Mouse (Mus musculus) heart, adult 8-10 months (tissue): ENCODE data around the gene Prkn. TPM values are rescaled to one million over a fixed set of nuclear protein-coding genes. Genes with fewer than 3 reads are reported as not detected.
A peak's percentile ranks its signal among the peaks of the same experiment; 100 is the strongest.

Experiments used
- DNase-seq: peaks from one replicate; pipeline ENCODE4 v3.0.0; 2022; ENCODE audit warnings: low spot score
- total RNA-seq, 4 experiments: library from RNA; stranded (reverse); gene quantifications; 2 replicates each; pipeline ENCODE4 v1.2.4; 2022

Prkn gene
- total RNA-seq, 4 experiments from 2014 or later = 12.6 to 16.3 (median 15.2) TPM

DNA sequence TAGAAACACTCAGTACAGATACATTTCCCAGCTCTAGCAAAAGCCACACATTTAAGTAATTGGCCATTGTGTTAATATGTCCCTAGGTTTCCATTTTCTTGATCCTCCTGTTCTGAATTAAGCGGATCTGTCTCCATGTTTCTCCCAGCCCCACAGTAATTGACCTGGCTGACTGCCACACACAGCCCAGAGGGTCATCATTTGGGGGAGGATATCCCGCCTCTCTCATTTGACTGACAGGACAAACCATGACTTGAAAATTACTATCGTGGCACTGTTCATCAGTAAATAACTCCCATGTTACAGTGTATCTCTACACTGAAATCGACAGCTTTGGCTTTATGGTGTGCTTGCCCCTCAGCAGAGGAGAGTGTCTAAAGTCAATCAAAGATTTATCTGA is 146.9 kb downstream of the Prkn start:
- DNase-seq = no peak

DNA sequence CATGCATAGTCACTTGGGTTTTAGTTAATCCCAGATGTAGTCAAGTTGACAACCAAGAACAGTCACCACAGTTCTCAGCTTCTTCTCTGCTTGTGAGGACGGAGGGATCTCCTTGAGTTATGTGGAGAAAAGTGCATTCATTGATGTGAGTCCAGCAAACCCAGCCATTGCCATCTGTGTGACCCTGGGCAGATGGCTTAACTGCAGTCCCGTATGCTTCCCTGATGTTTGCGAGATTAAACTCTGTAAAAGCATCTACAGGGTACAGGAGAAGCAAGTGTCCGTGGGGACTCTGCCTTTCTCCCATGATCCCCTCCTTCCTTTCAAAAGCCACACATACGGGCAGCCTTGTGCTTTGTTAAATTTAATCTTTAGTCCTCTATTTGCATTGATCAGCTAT is 157.1 kb downstream of the Prkn start:
- no peak for DNase-seq

DNA sequence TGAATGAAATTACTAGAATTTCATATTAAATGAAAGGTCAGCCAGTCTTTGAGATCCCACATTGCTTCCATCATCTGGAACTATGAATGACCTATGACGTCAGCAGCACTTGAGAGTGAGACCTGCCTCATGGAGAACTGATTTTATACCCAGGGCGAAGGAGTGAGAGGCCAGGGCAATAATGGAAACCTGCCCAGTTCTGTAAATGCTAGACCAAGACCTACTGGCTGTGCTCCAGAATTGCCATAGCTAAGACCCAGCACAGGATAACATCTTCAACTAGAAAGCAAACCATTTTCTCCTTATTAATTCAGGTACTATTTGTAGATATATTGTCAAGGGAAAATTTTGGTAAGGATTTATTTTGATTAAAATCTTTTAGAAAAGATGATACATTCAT is 183.2 kb downstream of the Prkn start:
- no peak for DNase-seq

DNA sequence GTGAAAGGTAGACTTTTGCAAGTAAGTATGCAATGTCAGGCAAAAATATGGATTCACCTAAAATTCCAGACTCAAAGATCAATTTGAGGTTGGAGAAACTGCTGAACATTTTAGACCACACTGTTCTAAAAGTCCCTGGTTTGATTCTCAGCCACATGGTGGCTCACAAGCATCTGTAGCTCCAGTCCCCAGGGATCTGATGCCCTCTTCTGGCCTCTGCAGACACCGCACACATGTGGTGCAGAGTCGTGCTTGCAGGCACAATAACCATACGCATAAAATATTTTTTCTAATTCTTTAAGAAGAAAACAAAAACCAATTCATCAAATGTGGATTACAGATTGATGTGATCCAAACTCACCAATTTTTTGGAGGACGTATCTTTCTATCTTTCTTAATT is 189.2 kb downstream of the Prkn start:
- no peak for DNase-seq

DNA sequence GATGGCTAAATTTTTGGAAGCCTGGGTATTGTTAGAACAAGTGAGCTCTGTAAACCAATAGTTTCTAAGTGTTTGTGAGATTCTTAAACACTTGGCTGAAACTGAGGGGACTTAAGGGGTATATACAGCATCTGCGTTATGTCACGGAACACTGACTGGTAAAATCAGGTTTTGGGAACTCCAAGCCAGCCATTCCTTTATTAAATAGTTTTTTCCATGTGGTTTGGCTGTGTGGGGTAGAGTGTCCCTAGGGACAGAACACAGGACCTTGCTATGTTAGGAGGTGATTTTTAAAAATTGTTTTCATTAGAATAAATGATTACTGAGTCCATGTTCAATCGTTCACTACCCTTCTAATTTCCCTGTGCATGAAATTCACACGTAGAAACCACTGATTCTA is 190.8 kb downstream of the Prkn start:
- no peak for DNase-seq

DNA sequence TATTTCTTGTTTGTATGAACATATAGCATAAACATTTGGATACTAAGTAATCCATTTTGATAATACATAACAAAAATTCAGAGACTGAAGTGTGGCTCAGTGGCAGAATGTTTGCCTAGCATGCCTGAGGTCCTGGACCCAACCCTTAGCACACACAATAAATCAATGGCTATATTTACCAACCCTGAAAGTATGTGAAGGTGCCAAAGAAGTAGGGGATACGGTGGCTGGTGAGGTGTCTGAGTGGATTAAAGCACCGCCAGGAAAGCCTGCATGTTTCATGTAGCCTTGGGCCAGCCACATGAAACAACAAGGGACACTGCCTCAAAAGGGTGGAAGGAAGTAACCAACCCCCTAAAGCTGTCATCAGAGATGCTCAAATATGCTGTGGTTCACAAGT is 192.2 kb downstream of the Prkn start:
- DNase-seq = no peak

DNA sequence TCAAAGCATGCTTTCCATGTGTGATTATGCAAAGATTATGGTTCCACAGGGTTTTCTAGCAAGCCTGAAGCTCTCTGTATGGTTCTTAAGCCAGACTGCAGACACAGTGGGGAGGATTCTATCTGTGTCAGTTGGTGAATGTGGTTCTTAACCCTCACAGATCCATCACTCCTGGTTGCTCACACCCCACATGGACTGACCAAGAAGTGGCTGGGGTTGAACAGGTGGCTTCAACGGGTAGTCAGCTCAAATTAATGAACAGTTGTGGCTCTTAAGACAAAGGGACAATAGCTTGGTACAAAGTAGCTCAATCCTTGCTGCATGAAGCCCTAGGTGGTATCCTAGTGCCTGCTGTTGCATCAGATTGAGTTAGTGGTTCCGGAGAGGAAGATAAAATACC is 193.4 kb downstream of the Prkn start:
- no peak for DNase-seq

DNA sequence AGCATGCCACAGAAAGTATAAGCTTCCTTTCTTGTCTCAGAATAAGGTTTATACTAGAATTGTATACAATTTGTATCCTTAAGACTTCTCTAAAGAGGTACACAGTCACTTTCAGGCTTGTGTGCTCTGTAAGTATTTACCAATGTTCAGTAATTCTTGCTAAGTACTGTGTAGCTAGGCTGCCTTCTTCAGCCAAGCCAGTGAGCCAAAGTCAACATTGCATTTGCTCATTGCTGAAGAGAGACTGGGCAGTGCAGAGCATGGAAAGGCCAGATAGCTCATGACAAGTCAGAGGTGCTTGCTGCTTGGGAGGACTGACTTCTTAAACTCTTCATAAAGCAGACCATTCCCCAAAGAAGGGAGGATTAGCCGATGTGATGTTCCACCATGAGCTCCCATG is 198.1 kb downstream of the Prkn start:
- DNase-seq = no peak

DNA sequence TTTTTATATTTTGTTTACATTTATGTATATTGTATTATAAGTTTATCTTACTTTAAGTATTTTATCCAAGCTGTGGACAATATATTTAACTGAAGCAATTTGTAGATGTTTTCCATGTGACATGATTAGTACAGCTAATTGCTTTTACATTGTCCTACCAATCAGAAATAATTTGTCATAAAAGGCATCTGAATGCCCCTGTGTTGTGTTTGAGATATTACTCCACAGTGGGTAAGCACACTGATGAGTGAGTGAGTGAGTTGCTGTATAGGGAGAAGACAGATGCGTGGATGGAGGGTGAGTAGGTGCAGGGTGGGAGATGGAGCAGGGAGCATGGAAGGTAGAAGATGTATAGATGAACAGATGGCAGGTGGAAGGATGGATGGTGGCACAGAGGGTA is 218.8 kb downstream of the Prkn start:
- no peak for DNase-seq

DNA sequence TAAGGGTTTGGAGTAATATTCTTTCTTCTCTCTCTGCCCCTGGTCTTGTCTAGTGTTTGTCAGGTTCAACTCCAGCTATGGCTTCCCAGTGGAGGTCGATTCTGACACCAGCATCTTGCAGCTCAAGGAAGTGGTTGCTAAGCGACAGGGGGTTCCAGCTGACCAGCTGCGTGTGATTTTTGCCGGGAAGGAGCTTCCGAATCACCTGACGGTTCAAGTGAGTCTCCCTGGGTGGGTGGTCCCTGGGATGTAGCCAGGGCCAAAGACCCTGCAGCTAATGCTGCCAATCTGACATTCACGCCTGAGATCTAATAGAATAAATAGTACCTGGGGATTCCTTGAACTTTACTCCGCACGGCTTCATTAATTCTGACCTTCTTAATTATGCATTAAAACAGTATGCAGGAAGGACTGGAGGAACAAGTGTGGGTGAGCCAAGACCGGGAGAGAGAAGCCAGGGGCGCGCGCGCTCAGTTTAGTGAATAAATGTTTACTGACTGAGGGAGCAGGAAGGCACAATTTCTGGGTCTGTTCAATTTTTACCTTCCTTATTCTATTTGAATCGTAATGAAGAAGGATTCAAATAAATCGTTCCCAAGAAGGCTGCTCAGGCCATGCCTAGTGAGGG is 227.0 kb downstream of the Prkn start:
- DNase-seq = no peak

DNA sequence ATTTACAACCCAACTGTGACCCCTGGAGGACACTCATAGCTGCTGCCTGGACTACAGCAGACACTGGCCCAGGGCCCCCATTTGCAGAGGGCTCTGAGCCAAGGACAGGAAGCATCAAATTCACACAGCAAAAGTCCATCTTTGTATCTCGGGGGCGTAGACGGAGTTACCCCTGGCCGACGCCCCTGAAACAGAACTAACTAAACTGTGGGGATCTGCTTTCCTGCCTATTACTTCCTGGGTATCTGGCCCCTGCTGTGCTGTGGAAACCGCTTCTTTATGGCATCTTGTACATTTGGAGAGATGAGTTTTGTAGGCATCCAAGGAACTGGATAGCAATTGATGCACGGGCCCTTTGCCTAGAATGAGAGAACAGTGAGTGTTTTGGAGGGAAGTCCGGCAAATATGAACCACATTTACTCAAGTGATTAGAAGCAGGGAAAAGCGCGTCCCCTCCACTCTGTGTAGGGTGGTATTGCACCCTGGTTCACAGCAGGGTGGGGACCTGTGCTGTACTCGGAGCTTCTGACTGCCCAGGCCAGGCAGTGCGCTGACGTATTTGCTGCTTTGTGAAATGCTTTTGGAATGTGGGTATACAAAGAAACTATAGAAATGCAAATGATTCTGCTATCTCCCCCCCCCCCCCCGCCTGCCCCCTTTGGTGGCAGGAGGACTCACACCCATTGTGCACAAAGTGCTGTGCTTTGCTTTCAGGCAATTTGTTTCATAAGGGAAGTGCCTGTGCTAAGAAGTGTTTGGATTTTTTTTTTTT is 227.7 kb downstream of the Prkn start:
- peak; percentile 47 for DNase-seq

DNA sequence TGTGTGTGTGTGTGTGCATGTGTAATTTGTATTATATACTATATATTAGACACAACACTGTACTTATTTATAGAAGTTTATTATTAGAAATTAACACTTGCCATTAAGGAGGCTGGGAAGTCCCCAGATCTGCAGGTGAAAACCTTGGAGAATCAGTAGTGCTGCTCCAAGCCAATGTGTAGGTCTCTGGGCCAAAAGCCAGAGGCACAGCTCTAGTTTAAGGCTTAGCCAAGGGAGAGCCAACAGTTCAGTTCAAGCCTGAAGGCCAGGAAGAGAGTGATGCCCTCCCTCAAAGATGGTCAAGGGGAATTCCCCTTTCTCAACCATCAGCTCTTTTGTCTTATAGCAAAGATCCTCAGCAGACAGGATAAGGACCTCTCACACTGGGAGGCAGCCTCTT is 230.8 kb downstream of the Prkn start:
- DNase-seq = no peak

DNA sequence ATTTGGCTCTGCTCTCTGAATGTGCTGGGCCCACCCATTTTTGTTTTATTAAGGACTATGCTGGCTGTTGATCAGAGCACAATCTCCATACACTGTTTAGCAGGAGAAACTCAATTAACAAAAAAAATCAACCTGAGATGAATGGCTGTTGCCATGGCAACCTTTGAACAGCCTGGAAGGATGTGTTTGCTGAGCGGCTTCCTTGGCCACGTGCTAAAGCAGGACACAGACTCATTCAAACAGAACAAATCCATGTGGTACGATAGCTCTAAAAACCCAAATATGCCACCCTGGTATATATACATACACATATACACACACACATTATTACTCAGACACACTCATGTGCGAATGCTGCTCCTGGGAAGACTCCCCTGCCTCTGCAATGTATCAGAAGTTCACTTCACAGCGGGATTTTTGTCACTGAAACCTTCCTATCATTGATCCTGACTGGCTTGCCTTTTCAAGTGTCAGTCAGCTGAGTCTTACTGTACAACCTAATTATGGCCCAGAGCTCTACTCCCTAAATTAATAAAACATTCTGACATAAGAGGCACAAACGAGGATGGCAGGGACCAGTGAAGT is 236.2 kb downstream of the Prkn start:
- no peak for DNase-seq

DNA sequence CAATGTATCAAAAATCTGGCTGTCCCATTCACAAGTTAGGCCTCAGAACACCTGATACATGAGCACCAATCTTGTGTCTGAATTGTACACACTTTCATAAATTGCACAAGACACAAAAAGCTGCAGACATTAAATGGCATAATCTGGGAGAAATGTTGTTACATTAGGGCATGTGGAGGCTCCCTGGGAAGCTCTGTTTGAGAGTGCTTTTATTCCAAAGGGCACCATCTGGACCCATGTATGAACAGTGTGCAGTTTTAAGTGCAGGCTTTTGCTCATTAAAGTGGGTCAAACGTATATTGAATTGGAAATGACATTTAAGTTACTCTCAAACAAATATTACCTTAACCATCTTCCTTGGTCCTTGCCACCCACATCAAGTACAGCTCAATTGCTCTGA is 246.3 kb downstream of the Prkn start:
- no peak for DNase-seq

DNA sequence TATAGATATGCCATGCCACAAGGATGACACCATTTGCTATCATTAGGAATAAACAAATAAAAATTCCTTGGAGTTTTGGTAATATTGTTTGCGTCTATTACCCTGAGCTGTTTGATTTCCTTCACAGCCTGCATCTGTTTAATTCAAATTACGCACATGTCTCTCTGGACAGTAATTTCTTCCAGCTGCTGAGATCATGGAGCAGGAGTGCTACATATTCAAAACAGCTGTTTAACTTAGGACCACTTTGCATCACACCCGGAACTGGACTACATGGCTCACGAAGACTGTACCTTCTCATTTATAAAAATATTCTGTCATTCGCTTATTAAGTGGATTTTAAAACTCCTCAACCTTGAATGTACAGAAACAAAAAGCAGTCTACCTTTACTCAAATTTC is 246.9 kb downstream of the Prkn start:
- DNase-seq = no peak

DNA sequence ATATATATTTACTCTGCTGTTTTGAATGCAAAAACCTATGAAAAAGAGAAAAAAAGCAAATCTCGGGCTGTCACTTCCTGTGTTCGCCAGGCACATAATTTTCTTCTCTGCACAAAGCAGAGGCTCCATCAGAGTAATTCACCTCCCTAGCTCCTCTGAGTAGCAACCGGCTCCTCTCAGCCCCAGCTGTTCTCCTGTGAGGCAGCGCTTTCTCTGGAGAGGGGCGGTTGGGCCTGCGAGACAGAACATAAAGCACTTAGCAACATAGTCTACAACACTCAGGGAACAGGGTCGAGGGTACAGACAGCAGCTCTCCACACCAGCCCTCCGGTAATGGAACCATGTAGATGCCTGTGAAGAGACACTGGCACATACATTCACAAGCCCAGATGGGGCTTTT is 247.6 kb downstream of the Prkn start:
- no peak for DNase-seq

DNA sequence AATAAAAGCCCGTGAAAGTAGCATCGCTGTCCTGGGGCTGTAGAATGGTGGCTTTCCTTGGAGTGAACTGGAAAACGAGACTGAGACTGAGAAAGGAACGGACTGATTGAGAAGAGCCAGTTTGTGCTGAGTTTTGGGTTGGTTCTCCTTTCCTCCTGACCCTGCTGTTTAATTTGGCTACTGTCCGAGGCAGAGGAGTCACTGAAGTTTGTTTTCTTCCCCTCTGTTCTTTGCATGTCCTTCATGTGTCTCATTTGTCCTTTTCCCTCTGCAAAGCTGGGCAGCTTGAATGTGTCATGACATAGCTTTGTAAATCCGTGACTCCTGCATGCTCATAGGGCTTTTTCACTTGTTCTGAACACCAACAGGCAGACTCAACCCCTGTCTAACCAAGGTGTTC is 249.2 kb downstream of the Prkn start:
- DNase-seq = no peak

DNA sequence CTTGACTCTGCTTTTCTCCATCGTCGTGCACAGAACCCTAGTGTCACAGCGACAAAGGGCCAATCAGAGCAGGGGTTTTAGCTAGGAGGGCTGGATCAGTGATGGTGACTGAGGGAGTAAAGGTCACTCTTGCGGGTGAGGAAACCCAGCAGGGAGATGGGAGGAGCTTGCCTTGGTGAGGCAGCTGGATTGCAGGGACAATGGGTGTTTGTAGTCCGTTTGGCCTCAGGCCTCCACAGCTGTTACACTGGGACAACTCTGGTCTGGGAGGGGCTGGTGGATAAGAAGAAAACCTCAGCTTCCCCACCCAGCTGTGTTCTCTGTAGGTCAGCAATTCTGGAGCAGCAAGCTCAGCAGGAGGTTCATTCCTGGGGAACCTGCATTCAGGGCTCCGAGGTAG is 252.7 kb downstream of the Prkn start:
- peak; percentile 61 for DNase-seq

DNA sequence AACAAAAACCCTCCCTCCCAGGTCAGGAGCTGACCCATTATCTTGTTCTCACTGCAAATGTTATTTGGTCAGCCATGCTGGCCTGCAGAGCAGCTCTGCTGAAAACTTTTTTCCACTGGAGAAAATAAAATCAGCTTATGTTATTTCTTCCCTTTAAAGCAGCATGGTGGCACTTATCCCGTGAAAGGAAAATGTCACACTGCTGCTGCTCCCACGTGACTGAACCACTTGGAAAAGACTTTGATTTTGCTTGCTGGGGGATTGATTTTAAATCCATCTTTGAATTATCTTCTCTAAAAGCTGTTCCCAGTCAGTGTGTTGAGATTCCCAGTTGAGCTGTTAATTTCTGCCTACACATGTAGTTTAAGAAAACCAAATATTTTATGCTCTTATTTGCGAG is 253.1 kb downstream of the Prkn start:
- DNase-seq = no peak

DNA sequence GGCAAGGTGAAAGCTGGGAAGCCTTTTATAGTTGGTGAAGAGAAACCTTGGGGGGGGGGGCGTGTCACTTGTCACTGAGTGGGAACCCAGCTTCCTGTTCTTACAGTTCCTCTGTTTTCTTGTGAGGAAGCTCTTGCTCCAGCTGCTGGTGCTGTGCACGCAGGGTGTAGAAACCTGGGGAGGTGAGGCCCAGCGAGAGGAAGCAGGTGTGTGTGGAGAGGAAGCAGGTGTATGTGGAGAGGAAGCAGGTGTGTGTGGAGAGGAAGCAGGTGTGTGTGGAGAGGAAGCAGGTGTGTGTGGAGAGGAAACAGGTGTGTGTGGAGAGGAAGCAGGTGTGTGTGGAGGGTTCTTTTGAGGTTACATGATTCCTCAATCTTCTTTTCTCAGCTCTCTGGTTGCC is 266.8 kb downstream of the Prkn start:
- no peak for DNase-seq

DNA sequence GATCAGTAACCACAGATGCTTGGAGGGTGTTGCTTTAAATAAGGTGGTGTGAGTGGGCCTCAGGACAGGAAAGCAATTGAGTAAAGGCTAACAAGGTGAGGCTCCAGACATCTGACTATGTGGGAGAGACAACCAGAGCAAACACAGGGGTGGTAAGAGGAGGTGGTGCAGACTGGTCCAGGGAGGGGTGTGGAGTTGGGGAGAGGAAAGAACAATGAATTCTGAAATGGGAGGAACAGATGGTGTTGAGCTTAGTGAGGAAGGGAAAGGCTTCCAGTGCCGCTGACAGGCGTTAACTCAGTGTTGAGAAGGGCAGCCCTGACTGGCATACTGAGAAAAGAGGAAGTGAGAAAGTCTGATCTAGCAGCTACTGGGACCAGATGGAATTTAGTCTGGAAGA is 267.7 kb downstream of the Prkn start:
- DNase-seq = no peak

DNA sequence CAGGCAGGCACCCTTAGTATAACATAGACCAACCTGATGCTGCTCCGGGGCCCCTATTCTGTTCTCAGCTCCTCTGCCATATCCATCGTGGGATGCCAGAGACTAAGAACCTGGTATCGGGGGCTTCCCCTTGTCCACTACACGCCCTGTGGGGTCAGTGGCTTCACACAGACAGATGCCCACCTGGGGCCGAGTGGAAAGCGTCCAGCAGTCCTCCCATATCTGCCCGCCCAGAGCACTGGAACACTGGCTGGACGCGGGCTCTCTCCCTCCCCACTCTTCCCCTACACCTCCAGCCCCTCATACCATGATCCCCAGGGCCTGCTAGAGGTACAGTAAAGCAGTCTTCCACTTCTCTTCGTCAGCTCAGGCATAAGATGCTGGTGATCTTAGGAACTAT is 277.3 kb downstream of the Prkn start:
- DNase-seq = no peak

DNA sequence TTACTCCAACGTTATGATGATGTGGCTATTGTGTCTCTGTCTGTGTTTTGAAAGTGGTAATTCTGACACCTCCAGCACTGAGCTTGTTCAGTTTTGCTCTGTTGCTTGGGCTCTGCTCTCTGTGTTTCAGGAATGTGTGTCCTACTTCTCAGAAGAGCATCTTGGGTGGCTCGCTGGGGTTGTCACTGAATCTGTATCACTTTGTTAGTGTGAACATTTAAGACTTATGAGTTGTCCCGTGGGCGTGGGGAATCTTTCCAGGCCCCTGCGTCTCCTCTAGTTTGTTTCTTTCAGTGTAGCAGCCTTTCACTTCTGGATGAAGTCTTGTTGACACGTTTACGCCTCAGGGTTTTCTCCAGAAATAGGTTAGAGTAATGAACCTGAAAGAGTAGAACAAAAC is 283.9 kb downstream of the Prkn start:
- no peak for DNase-seq
